Mouse (Mus musculus) erythroid progenitor cell, adult 5-6 weeks (primary cell): ENCODE data around the gene Pepd. TPM values are rescaled to one million over a fixed set of nuclear protein-coding genes. Genes with fewer than 3 reads are reported as not detected.

Source experiments
- ATAC-seq: replicated peaks from 2 replicates; pipeline ENCODE4 v1.8.0; 2016; ENCODE audit warnings: moderate number of reproducible peaks, mild to moderate bottlenecking, moderate TSS enrichment, inconsistent platforms; ENCODE audit not compliant: poor library complexity, low FRiP score, severe bottlenecking
- total RNA-seq, 2 experiments: library from RNA; stranded (forward) in 1 of 2; stranded (reverse) in 1 of 2; fragments of 150-400 nt in 1 of 2; fragments of 186-747, 209-891 nt in 1 of 2; gene quantifications; 2 replicates each; pipeline versions ENCODE4 v1.2.3 to v1.2.4; 2015 to 2017; ENCODE audit warnings: low replicate concordance in 2 of 2

The Pepd gene
- total RNA-seq, 2 experiments from 2014 or later, result 17.2 TPM

DNA sequence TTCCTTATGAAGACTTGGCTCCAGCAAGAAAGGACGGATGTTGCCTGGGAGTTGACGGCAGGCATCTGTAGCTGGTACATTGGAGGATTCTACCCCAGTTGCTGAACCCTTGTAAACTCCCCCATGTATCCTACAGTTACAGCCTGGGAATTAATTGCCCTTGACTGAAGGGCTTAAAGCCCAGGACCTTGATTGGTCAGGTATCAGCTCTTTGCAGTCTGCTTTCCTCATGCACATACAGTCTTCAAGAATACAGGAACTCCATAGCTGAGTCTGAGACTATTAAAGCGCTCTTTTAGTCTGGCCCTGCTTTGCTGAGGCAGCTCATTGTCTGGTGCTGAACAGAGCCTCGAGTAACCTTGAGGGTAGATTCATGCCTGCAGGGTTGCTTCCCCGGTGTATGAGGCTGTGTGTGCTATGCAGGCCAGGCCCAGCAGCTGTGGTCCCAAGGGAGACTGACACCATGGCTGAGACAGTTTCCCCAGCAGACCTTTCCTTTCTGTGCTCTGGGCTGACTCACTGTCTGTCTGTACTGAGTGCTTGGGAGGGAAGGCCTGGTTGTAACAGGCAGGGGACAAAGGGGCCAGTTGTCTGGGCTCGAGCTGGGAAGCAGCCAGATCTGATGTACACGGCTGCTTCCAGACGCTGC, 17.6 kb downstream of the Pepd start:
- ATAC-seq, result no peak

DNA sequence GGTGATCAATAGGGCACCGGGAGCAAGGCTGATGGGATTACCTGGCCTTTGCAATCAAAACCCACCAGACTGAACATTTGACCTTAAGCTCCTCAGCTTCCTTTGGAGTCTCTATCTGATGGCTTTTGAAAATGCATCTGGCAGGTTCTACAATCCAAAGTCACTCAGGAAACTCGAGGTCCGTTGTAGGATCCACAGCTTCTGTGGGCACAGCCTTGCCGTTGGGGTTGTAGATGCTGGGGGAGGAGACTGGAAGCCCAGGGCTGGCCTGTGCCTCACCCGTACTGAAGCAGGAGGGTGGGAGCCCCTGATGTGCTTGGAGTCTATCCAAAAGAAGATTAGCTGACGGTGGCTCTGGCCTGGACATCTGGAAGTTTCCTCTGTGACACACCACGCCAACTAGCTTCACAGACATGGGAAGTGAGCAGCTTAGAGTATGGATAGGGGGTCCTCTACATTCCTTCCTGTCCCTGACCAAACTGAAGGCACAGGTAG, 18.1 kb downstream of the Pepd start:
- no peak for ATAC-seq

DNA sequence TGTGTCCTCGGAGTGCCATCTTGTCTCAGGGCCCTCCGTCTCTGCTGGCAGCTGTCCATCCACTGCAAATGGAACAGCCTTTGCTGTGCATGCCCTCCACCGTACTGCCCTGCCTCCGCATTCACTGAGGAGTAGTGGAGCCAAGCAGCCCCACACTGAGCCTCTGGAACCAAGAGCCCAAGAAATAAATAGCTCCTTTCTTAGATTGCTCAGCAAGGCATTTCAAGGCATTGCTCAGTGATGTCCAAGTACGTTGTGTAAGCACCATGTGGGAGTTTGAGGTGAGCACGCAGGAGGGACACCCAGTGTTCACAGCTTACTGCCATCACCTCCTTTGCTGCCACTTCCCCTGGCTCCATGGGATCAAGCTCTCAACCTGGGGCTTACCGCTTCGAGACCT, 20.5 kb downstream of the Pepd start:
- ATAC-seq, result no peak

DNA sequence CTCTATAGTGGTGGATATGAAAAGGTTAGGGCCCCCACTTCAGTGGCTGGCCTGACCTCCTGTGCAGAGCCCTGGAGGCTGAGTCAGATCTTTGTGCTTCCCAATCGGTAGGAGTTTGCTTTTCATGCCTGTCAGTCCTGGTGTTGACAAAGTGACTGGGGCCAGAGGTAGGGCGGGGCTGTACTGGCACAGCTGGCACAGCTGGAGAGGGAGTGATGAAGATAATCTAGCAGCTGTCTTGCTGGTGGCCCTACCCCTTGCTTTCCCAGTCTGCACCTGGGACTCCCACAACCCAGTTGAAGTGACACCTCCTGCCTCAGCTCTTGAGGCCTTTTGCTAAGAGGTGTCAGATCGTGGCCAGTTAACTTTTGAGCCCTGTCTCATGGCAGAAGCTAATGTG, 21.0 kb downstream of the Pepd start:
- ATAC-seq, result peak; percentile 78

DNA sequence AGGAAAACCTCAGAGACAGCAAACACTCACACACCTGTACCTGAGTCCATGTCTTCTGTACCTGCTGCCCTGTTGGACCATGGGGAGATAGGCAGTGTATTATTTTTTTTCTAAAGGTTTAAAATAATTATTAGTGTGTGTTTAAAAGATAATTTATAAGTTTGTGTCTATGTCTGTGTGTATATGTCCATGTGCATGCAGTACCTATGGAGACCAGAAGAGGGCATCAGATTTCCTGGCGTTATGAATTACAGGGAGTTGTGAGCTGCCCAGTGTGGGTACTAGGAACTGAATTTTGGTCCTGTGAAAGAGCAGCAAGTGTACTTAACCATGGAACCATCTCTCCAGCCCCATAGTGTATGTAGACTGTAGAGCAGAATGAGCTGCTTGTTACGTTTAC, 24.2 kb downstream of the Pepd start:
- ATAC-seq, result no peak

DNA sequence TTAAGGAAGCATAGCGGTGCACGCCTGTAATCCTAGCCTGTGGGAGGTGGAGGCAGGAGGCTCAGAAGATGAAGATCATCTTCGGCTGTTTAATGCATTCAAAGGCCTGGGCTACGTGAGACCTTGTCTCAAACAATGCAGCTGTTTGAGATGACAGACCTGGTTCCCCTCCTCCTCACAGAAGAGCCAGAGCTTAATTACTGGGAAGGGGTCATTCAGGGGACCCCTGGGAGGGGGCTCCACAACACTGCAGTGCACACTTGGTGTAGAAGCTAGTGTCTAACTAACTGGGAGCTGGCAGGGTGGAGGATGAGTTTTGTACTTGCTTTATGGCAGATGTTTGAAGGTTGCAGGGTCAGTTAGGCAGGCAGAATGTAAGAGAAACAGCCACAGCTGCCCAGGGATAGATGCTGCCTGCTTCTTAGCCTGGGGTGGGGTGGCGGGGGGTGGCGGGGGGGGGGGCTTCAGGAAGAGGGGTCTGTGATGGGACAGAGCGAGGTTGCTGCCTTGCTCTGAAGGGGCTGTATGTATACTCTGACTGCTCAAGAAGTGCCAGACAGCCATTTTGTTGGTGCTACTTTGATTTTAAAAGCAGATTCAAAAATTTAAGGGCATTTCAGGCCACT, 26.6 kb downstream of the Pepd start:
- ATAC-seq, result no peak

DNA sequence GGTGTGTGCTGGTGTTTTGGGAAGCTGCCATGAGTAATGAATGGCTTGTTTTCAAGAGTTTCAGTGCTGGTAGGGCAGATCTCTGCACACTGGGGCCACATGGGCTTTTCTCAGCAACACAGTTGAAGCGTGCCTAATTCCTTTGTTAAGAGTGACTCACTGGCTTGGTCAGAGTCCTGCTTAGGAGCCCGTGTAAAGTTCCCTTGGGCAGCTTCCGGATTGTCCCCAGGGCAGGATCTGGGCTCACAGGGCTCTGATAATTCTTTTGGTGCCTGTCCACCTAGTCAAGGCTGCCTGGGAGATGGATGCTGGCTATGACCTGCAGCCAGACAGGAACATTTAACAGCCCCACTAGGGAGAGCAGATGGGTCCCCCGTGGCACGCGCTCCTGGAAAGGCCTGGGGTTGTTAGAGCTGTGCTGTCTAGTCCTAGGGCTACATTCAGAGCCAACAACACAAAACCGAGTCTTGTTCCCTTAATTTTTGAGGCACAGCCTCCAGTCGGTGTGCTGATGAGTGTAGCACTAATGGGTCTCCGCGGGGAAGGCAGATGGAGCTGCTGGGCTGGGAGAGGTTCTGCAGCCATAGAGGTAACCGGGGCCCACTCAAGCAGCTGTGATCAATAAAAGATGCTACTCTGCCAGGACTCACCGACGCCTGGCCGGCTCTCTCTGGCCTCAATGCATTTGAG, 27.2 kb downstream of the Pepd start:
- ATAC-seq, result no peak

DNA sequence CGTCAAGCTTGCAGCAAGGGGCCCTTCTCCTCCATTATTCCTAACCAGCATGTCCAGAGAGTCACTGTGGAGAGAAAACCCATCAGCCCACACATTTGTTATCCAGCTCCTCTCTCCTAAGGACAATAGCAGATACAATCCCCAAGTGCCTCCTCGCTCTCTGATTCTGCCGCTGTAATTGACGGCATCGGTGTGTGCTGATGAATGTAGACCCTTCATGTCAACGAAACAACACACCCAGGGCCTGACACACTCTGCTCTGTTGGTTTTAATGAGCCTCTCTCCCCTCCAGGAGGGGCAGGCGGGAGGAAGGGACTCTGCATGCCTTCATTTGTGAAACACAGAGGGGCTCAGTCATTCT, 27.8 kb downstream of the Pepd start:
- no peak for ATAC-seq

DNA sequence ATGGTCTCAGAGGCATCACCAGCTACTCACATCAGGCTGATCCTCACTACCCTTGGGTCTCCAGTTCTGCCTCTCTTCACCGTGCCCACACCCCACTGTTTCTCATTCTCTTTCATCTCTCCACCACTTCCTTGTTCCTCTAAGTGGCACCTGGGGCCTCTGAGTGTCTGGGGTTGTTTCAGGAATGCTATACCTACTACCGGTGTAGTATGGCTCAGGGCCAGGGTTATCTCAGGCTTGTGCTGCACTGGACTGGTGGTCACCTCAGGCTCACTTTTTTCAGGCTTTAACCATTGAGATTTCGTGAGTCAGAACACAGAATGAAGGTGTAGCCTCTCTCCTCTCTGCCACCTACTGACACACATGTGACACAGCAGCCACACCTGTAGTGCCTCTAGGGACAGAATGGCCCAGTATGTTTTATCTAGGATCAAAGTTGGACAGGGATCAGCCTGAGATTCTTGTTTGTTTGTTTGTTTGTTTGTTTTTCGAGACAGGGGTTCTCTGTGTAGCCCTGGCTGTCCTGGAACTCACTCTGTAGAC, 31.5 kb downstream of the Pepd start:
- ATAC-seq, result no peak

DNA sequence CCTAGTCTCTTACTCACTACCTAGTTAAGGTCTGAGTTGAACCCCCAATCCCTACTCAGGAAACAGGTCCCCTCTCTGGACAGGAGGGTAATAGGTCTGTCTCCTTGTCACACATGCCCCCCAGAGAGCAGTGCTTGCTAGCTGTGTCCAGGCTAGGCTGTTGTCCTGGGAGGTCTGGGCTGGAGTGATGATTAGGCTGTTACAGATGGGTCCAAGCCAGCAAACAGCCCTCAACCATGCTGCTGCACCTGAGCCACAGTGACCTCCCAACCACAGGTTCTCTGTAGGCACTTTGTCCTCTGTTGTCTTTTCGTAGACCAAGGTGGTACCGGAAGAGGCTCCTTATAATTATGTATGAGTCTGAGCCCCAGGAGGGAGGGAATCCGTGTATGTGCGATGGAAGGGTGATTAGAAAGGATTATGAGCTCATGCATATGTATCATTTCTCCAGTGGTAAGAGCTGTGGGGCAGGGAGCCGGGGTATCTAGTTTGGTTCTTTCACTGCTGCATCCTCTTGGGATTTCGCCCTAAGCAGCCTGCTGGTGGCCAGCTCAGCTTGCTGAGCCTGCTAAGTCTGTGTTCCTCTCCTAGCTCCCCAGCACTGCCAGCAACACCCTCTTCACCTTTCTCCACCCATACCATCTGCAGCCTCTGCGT, 34.2 kb downstream of the Pepd start:
- ATAC-seq, result no peak

DNA sequence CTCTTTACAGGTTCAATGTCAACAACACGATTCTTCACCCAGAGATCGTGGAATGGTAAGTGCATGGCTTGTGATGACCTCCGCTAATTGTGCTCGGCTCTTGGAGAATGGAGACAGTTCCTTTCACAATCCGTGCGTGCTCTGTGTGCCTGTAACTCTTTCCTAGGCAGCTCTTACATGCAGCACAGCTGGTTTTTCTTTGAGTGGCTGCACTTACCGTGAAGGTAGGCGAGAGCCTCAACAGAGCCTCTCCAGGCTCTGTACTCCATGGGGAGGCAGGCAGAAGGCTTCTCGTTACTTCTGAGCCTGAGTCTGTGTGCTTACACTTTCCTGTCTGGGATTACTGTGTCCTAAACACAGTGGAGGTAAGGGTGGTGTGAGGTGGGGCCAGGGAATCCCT, 42.4 kb downstream of the Pepd start:
- no peak for ATAC-seq

DNA sequence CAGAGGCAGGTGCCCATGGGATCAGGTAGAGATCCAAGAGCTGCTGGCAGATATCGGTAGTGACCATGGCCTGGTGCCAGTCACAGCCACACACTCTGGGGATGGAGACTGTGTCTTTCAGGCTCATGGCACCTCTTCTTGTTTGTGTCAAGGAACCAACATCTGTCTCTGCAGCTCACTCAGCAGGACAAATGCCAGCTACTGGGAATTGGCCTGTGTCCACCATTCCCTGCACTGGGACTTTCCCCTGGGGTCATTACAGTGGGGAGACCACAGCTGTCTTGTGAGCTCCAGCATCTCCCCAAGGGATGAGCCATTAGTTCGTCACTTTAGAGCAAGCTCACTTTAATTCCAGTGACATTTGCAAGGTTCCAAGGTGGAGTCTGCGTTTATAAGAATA, 43.1 kb downstream of the Pepd start:
- no peak for ATAC-seq

DNA sequence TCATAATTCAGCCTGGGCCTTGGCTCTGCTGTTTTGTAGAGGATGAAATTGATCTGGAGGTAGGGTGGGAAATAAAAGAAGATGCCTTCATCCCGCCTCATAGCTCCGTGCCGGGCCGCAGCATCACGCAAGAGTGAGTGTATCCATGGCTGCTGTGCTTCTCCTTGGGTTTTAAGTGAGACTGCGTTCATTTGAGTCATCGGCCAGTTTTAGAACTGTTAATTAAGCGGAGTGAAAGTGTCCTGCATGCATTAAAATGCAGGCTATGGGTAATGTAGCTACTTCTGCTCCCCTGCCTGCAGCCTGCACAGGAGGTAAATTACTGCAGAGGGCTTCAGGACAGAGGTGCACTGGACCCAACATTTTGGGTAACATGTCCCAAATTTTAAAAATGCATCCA, 45.0 kb downstream of the Pepd start:
- ATAC-seq, result no peak

DNA sequence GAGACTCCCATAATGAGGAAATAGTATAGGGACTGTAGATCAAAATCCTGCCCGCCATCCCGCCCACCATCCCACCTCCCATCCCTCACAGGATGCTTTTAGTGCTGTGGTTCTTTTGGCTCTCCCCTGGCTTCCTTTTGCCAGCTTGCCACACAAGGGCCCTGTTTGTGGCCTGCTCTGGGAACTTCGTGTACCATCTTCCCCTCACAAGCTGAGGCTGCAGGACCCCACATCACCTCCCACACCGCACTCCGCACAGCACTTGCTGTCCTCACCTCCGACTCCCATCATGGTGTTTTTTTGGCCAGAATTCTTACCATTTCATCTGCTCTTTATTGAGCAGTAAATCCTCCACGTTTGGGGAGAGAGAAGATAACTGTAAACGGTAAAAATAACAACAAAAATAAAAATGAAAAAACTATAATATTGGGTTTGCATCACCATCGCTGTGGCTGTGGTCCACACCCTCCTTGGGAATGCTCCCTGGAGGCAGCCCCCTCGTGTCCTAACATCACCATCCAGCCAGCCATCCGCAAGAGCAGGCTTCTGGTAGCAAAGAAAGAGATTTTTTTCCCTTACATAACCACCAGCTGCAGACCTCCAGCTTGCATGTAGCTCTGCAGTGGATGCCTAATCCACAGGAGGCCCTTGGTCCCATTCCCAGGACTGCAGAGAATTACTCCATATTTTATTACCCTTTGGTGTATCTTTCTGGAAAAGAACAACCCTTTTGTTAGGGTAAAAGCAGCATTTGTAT, 51.9 kb downstream of the Pepd start:
- ATAC-seq, result no peak

DNA sequence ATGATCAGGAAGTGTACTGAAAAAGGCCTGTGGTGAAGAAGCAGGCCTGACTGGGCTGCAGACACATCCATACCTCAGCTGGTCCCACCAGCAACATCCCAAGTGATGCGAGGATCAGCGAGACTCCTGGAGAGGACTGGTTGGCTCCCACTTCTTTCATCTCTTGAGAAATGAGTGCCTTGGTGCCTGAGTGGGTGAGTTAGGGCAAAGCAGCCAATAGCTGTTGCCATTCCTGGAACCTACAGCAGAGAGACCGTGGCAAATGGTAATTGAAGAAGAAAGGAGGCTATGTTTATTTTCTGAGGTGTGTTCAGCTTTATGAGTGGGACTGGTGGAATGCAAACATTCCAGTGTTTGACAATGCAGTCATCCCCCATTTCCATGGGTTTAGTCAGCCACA, 55.2 kb downstream of the Pepd start:
- no peak for ATAC-seq

DNA sequence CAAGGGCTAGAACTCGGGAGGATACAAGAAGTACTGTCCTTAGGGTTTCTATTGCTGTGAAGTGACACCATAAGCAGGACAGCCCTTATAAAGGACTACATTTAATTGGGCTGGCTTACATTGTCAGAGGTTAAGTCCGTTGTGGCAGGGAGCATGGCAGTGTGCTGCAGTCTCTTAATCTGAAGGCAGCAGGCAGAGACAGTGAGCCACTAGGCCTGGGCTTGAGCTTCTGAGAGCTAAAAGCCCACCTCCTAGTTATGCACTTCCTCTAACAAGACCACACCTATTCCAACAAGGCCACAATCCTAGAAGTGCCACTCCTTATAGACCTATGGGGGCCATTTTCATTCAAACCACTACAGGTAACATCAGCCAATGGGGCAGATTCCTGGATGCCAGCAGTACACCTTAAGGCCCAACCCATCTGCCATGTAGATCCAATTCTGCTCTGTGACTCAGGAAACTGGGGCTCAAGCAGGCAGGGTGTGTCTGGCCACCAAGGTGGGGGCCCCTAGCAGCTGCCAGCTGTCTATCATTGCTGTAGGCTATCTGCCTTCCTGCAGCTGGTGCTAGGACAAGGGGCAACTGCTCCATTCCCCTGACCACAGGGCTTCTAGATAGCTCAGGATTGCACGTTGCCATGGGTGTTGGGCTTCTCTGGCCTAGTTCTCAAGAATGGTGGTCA, 56.7 kb downstream of the Pepd start:
- ATAC-seq, result peak; percentile 91

DNA sequence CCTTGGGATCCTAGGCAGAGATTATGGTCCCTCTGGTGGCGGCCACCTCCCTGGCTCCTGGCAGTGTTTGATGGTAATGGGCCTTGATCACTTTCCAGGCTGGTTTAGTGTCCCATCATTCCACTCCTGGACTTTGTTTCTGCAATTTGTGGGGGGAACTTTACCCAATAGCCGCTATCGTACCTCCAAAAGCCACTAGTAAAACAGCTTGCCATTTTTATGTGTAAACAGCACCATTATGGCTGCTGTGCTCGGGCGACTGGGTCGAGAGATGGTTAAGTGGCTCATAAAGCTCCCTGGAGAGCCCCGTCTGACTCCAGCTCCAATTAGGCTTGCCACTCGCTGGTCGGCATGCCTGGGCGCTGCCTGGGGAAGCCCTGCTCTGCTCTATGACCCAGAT, 59.6 kb downstream of the Pepd start:
- no peak for ATAC-seq

DNA sequence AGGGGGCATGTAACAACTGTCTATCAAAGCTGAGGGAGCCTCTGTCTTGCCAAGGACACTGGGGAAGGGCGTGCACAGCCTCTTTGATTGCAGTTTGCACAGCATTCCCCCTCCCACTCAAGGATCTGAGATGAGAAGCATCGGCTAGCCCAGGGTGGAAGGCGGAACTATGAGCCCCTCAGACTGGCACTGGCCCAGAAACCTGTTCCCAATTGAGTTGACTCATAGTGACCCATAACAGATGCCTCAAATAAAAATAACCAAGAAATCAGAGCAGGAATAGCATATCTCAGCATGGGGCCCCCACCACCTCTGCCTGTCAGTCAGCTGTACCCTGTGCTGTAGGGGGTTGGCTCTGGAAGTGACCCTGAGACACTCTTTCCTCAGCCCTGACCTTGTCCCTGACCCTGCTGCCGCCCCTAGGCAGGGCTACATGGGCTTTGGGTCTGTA, 60.8 kb downstream of the Pepd start:
- no peak for ATAC-seq

DNA sequence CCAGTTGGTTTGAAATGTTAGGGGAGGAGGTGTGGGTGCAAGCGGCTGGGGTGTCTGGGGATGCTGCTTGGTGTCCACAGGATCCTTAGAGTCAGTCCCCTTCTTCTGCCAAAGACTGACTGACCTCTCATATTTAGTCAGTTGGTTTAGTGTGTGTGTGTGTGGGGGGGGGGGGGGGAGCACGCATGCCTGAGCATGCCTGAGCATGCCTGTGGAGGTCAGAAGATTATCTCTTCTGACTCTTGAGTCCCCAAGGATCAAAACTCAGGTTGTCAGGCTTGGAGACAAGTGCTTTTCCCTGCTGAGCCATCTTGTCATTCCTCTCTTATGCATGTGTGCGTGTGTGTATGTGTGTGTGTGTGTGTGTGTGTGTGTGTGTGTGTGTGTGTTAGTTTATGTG, 61.7 kb downstream of the Pepd start:
- ATAC-seq, result no peak
